Mouse (Mus musculus): ENCODE data around the gene Dnm3. TPM values are rescaled to one million over a fixed set of nuclear protein-coding genes. Genes with fewer than 3 reads are reported as not detected.
A peak's percentile ranks its signal among the peaks of the same experiment; 100 is the strongest.

Dnm3 gene
- polyA plus RNA-seq, 2 experiments: 14.7 to 21.9 TPM

DNA sequence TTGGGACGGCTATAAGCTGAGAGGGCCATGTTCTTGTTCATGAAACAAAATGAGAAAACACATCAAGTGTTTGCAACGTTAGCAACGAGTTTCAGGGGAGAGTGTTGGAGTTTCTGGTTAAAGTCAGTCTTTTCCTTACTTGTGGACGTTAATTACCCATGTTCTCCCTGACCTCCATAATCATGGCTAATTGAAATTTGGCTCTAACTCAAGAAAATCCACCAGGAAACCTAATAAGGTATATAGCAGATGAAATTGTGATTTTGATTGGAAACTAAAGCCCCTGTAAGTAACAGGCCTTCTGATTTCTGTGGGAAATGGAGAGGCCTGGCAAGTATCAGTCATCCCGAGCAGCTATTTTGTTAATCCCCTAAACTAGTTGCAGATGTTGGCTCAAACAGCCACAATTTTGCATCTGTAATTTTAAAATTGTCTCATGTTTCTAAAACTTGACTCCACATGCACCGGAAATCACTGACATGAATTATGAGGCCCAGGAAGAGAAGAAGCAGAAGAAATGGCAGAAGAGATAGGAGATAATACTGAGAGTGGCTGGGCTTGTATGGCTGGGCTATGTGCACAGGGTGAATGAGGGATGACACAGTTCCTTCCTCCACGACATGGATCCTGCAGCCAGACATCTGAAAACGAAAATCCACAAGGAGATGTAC lies 223.7 kb downstream of the Dnm3 start:
- peak; percentile 45 for DNase-seq (ENCODE audit: low spot score)
- ATAC-seq (ENCODE audit: low FRiP score, low read depth): no peak
- Histone ChIP-seq H3K27me3 (ENCODE audit: control insufficient read depth, insufficient read depth, low read length) (no peaks in the 10 kb centered on the region), H3K9ac (ENCODE audit: low read depth, low read length, severe bottlenecking) (no peak overlapping the region), H3K4me2 (replicated peaks; ENCODE audit: low read depth, low read length, severe bottlenecking) (no peak overlapping the region), H3K9me3 (ENCODE audit: control insufficient read depth, low read length) (no peaks in the 10 kb centered on the region), H3K36me3 (ENCODE audit: control insufficient read depth, insufficient read depth, low read length) (no peaks in the 10 kb centered on the region), H3K4me1 (ENCODE audit: control insufficient read depth, insufficient read depth, low read length) (peaks cover 34% of the 10 kb centered on the region), H3K4me3 (replicated peaks; ENCODE audit: low read length) (no peak overlapping the region), H3K27ac (replicated peaks; ENCODE audit: low read depth, low read length) (peak overlapping the region; percentile 72)
- TF ChIP-seq POLR2A (IDR thresholded peaks at IDR 0.05; ENCODE audit: borderline replicate concordance, extremely low read depth, insufficient read depth, insufficient read length): no peak
- WGBS: 15% methylated on average over 8 of the region's 8 CpGs

DNA sequence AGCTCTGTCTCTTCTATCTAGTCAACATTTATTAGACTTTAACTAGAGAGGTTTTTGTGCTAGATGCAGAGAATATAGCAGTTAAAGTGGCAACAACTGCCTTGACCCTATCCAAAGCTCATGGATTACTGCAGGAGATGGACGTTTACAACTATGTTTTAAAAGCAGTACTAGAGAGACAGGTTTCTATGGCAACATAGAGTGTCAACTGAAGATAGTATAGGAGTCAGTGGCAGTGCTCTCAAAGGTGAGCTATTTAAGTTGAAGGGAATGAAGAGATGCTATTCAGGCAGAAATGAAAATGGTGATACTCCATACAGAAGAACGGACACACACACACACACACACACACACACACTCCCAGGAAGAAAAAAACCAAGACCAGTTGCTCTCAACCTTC lies 225.0 kb downstream of the Dnm3 start:
- Histone ChIP-seq H3K4me1 (ENCODE audit: control insufficient read depth, insufficient read depth, low read length) (peaks cover 32% of the 10 kb centered on the region), H3K9me3 (ENCODE audit: control insufficient read depth, low read length) (no peaks in the 10 kb centered on the region), H3K9ac (ENCODE audit: low read depth, low read length, severe bottlenecking) (no peak overlapping the region), H3K4me2 (replicated peaks; ENCODE audit: low read depth, low read length, severe bottlenecking) (no peak overlapping the region), H3K27ac (replicated peaks; ENCODE audit: low read depth, low read length) (peak overlapping the region; percentile 72), H3K27me3 (ENCODE audit: control insufficient read depth, insufficient read depth, low read length) (no peaks in the 10 kb centered on the region), H3K36me3 (ENCODE audit: control insufficient read depth, insufficient read depth, low read length) (no peaks in the 10 kb centered on the region), H3K4me3 (replicated peaks; ENCODE audit: low read length) (no peak overlapping the region)
- ATAC-seq (ENCODE audit: low FRiP score, low read depth): no peak
- TF ChIP-seq POLR2A (IDR thresholded peaks at IDR 0.05; ENCODE audit: borderline replicate concordance, extremely low read depth, insufficient read depth, insufficient read length): no peak
- WGBS: 55% methylated on average over 2 of the region's 2 CpGs
- no peak for DNase-seq (ENCODE audit: low spot score)

DNA sequence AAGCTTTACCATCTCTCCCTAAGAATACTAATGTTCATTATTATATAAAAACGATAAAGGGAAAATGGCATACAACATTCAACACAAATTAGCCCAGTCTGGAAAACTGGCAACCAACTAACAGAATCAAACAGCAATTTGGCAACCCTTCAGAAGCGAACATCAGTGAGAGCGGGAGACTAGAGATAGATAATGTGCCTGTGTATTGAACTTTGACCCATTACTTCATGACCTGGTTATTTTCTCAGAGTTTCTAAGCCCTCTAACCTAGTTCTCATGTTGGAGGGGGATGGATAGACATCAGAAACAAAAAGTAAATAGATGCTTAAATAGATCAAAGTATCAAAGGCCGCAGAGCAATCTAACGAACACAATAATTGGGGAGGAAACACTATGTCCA lies 230.6 kb downstream of the Dnm3 start:
- no peak for DNase-seq (ENCODE audit: low spot score)
- Histone ChIP-seq H3K36me3 (ENCODE audit: control insufficient read depth, insufficient read depth, low read length) (no peaks in the 10 kb centered on the region), H3K27me3 (ENCODE audit: control insufficient read depth, insufficient read depth, low read length) (no peaks in the 10 kb centered on the region), H3K9me3 (ENCODE audit: control insufficient read depth, low read length) (no peaks in the 10 kb centered on the region), H3K9ac (ENCODE audit: low read depth, low read length, severe bottlenecking) (no peak overlapping the region), H3K4me1 (ENCODE audit: control insufficient read depth, insufficient read depth, low read length) (peaks cover 21% of the 10 kb centered on the region), H3K4me3 (replicated peaks; ENCODE audit: low read length) (no peak overlapping the region), H3K4me2 (replicated peaks; ENCODE audit: low read depth, low read length, severe bottlenecking) (no peak overlapping the region), H3K27ac (replicated peaks; ENCODE audit: low read depth, low read length) (no peak overlapping the region)
- ATAC-seq (ENCODE audit: low FRiP score, low read depth): no peak
- no peak for TF ChIP-seq POLR2A (IDR thresholded peaks at IDR 0.05; ENCODE audit: borderline replicate concordance, extremely low read depth, insufficient read depth, insufficient read length)
- WGBS: 86% methylated on average over 5 of the region's 5 CpGs

DNA sequence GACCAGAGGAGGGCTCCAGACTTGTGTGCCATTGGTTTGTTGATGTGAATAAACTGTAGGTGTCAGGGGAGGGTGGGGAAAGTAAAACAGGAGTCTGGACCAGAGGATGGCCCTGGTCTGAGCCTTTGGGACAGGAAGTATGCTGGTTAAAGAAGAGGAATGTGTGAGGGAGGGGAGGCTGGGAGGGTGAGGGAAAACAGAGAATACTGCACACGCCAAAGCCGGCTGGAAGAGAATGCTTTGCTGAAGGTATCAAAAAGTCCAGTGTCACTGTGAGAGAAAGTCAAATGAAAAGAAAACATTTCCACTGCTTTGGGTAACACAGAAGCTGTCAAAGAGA lies 234.2 kb downstream of the Dnm3 start:
- WGBS: 26% methylated on average over 2 of the region's 2 CpGs
- H3K4me1 ChIP-seq (ENCODE audit: control insufficient read depth, insufficient read depth, low read length): peaks cover 29% of the 10 kb centered on the region
- no peaks in the 10 kb centered on the region for H3K9me3 ChIP-seq (ENCODE audit: control insufficient read depth, low read length)
- no peak overlapping the region for H3K4me2 ChIP-seq (replicated peaks; ENCODE audit: low read depth, low read length, severe bottlenecking)
- DNase-seq (ENCODE audit: low spot score): no peak
- no peak overlapping the region for H3K9ac ChIP-seq (ENCODE audit: low read depth, low read length, severe bottlenecking)
- TF ChIP-seq POLR2A (IDR thresholded peaks at IDR 0.05; ENCODE audit: borderline replicate concordance, extremely low read depth, insufficient read depth, insufficient read length): no peak
- peak overlapping the region; percentile 69 for H3K27ac ChIP-seq (replicated peaks; ENCODE audit: low read depth, low read length)
- no peak overlapping the region for H3K4me3 ChIP-seq (replicated peaks; ENCODE audit: low read length)
- no peaks in the 10 kb centered on the region for H3K27me3 ChIP-seq (ENCODE audit: control insufficient read depth, insufficient read depth, low read length)
- no peak for ATAC-seq (ENCODE audit: low FRiP score, low read depth)
- H3K36me3 ChIP-seq (ENCODE audit: control insufficient read depth, insufficient read depth, low read length): no peaks in the 10 kb centered on the region

DNA sequence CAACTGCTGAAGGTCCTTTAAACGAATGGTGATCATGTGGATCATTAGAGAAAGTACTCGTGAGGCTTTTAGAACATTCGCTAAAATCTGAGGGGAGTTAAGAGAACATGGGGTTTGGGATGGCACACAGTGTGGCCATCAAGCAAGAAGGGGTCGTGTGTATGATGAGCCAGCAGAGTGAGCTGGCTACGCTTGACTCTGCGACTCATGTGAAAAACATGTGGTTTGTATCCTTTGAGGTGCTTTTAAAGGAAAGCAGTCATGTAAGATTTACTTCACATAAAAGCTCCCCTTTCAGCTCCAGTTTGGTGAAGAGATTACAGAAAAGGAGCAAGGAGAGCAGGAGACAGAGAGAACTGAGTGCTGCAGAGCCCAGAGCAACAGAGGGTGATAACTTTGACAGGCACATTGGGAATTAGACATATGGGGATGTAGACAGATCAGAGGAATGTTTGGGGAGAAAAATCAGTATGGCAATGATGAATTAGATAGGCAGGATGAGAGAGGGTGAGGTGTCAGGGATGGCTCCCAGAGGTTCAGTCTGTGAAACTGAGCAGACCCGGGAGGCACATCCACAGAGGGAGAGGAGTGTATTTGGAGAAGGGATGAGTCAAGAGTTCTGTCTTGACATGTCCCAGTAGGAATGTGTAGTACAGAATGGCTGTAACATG lies 234.7 kb downstream of the Dnm3 start:
- Histone ChIP-seq H3K4me2 (replicated peaks; ENCODE audit: low read depth, low read length, severe bottlenecking) (no peak overlapping the region; the same call in 1 of the 2 replicates), H3K9me3 (ENCODE audit: control insufficient read depth, low read length) (no peaks in the 10 kb centered on the region), H3K4me1 (ENCODE audit: control insufficient read depth, insufficient read depth, low read length) (peaks cover 31% of the 10 kb centered on the region), H3K9ac (ENCODE audit: low read depth, low read length, severe bottlenecking) (no peak overlapping the region), H3K27me3 (ENCODE audit: control insufficient read depth, insufficient read depth, low read length) (no peaks in the 10 kb centered on the region), H3K27ac (replicated peaks; ENCODE audit: low read depth, low read length) (peak overlapping the region; percentile 69), H3K36me3 (ENCODE audit: control insufficient read depth, insufficient read depth, low read length) (no peaks in the 10 kb centered on the region), H3K4me3 (replicated peaks; ENCODE audit: low read length) (no peak overlapping the region)
- TF ChIP-seq POLR2A (IDR thresholded peaks at IDR 0.05; ENCODE audit: borderline replicate concordance, extremely low read depth, insufficient read depth, insufficient read length): no peak
- ATAC-seq (ENCODE audit: low FRiP score, low read depth) (peak; percentile 63), DNase-seq (ENCODE audit: low spot score) (peak; percentile 40)
- 20% methylated on average over 7 of the region's 7 CpGs for WGBS

Data from limb, embryonic 14.5 days (tissue).